Mouse (Mus musculus) liver, adult 2 months (tissue): Measurements from ENCODE around the gene Arpc4.

Experiments
- CTCF ChIP-seq: fragments of 200-500 bp; IDR thresholded peaks from 2 replicates; pipeline ENCODE4 v1.5.1; 2011; ENCODE audit warnings: low read depth, low read length, control low read depth
- POLR2A ChIP-seq: fragments of 200-500 bp; IDR thresholded peaks from 2 replicates; pipeline ENCODE4 v1.6.1; 2011; ENCODE audit warnings: low read length, control low read depth; ENCODE audit not compliant: insufficient read depth; ENCODE audit errors: extremely low read depth

DNA sequence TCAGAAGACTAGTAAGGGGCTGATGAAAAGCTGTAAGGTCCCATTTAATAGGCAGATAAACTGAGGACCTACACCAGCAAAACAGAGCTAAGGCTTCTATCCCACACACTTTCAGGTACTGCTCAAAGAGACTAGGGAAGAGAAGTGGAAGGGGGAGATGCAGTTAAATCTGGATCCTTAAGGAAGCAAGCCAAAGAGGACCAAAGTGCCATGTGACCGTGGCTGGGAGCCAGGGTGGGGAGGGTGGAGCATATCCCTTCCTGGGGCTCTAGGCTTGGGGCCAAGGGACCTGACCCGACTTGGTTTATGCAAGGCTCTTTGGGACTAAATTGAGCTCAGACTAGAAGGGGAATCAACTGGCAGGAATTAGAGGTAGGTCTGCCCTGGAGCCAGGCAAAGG lies 33.6 kb upstream of the Arpc4 start:
- TF ChIP-seq POLR2A (no peak), CTCF (no peak)
